Mouse (Mus musculus) liver, adult 2 months (tissue): ENCODE results near the gene Tnip3. TPM values are rescaled to one million over a fixed set of nuclear protein-coding genes. Genes with fewer than 3 reads are reported as not detected.

Source experiments
- DNase-seq: peaks from one replicate; pipeline ENCODE4 v3.0.0-alpha.2; 2011; ENCODE audit warnings: low read depth, low spot score; ENCODE audit errors: extremely low read depth
- H3K27ac ChIP-seq: fragments of 200-500 bp; replicated peaks from 2 replicates; pipeline ENCODE4 v1.5.1; 2012; ENCODE audit warnings: low read depth, mild to moderate bottlenecking, control low read depth, inconsistent platforms, low read length; ENCODE audit not compliant: insufficient read depth
- H3K27me3 ChIP-seq: fragments of 200-500 bp; 2 replicates; pipeline ENCODE4 v1.6.1; 2012; ENCODE audit warnings: mild to moderate bottlenecking, moderate library complexity, low read length, inconsistent platforms; ENCODE audit not compliant: control insufficient read depth, insufficient read depth
- H3K36me3 ChIP-seq: fragments of 200-500 bp; 2 replicates; pipeline ENCODE4 v1.6.1; 2012; ENCODE audit warnings: low read length, inconsistent platforms; ENCODE audit not compliant: control insufficient read depth, insufficient read depth
- H3K4me1 ChIP-seq: fragments of 200-500 bp; 2 replicates; pipeline ENCODE4 v1.6.1; 2011; ENCODE audit warnings: low read length; ENCODE audit not compliant: control insufficient read depth, insufficient read depth
- H3K4me3 ChIP-seq: fragments of 200-500 bp; 2 replicates; pipeline ENCODE4 v1.5.1; 2011; ENCODE audit warnings: low read depth, mild to moderate bottlenecking, control low read depth, low read length, moderate library complexity; ENCODE audit not compliant: insufficient read depth
- H3K79me2 ChIP-seq: fragments of 200-500 bp; 2 replicates; pipeline ENCODE4 v1.6.1; 2012; ENCODE audit warnings: inconsistent platforms, mild to moderate bottlenecking, low read length, moderate library complexity; ENCODE audit not compliant: control insufficient read depth, insufficient read depth
- H3K9ac ChIP-seq: fragments of 200-500 bp; 2 replicates; pipeline ENCODE4 v1.6.1; 2012; ENCODE audit warnings: low read depth, mild to moderate bottlenecking, control low read depth, inconsistent platforms, low read length
- CTCF ChIP-seq: fragments of 200-500 bp; IDR thresholded peaks from 2 replicates; pipeline ENCODE4 v1.5.1; 2011; ENCODE audit warnings: low read depth, low read length, control low read depth
- POLR2A ChIP-seq: fragments of 200-500 bp; IDR thresholded peaks from 2 replicates; pipeline ENCODE4 v1.6.1; 2011; ENCODE audit warnings: low read length, control low read depth; ENCODE audit not compliant: insufficient read depth; ENCODE audit errors: extremely low read depth
- WGBS: fragments of 180-500 bp; shearing (Covaris S2); methylation state at CpG from one replicate; pipeline ENCODE4 v1.1.7; 2018; 5-methylcytosine and 5-hydroxymethylcytosine counted together
- polyA plus RNA-seq: library from polyadenylated mRNA; depleted of rRNA; stranded (reverse); fragments of >200 nt; gene quantifications from 2 replicates; pipeline ENCODE4 v1.2.3, GENCODE M21; 2012
- total RNA-seq: library from RNA; depleted of rRNA; stranded (reverse); fragments of >200 nt; gene quantifications from 2 replicates; pipeline ENCODE4 v1.2.3, GENCODE M21; 2014

Tnip3 gene
- total and polyA plus RNA-seq, 2 experiments: 0.09 TPM; not detected in 1

GRCm38 (mm10) chr6:65540138-65540537 lies 15.0 kb downstream of the Tnip3 start:
- TF ChIP-seq POLR2A: no peak
- no peak for TF ChIP-seq CTCF
- no peaks in the 10 kb centered on the region for H3K27me3 ChIP-seq
- no peaks in the 10 kb centered on the region for H3K4me1 ChIP-seq
- DNase-seq: no peak
- H3K9ac ChIP-seq: no peak overlapping the region
- H3K4me3 ChIP-seq: no peak overlapping the region
- 69% methylated on average over 2 of the region's 2 CpGs for WGBS
- H3K79me2 ChIP-seq: no peaks in the 10 kb centered on the region
- H3K27ac ChIP-seq: no peak overlapping the region
- no peaks in the 10 kb centered on the region for H3K36me3 ChIP-seq

DNA sequence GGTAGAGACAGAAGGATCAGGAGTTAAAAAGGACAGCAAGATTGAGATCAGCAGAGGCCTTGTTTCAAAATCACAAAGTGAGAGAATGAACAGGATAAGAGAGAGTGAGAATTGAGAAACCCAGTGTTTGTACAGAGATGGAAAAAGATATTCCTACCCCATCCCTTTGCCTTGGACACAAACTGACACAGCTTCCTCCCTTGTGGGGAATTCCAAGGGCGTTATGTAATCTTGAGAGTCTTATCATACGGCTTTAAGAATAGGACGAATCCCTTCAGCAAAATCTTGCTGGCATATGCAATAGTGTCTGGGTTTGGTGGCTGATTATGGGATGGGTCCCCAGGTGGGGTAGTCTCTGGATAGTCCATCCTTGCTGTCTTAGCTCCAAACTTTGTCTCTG lies 16.0 kb downstream of the Tnip3 start:
- H3K4me1 ChIP-seq: no peaks in the 10 kb centered on the region
- 63% methylated on average over 3 of the region's 3 CpGs for WGBS
- no peak overlapping the region for H3K4me3 ChIP-seq
- no peak for DNase-seq
- no peaks in the 10 kb centered on the region for H3K27me3 ChIP-seq
- no peak overlapping the region for H3K27ac ChIP-seq
- H3K36me3 ChIP-seq: no peaks in the 10 kb centered on the region
- no peak overlapping the region for H3K9ac ChIP-seq
- no peak for TF ChIP-seq POLR2A
- TF ChIP-seq CTCF: no peak
- no peaks in the 10 kb centered on the region for H3K79me2 ChIP-seq

DNA sequence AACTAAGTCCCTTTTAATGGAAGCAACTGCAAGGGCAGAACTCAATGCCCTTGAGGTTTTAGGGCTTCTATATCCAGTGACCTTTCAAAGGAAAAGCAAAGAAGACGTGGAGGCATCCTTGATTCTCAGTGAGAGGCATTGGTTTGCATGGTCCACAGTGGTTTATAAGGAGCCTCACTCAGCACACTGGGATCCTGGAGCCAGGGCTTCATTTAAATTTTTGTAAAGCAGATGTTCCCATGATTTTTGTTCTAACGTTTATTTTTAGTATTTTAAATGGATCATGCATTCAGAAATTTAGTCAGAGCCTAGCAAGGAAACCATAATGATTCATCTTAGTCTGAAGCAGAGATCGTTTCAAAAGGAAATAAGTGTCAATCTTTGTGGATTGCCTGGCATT lies 17.3 kb downstream of the Tnip3 start:
- Histone ChIP-seq H3K36me3 (no peaks in the 10 kb centered on the region), H3K4me1 (no peaks in the 10 kb centered on the region), H3K9ac (no peak overlapping the region), H3K27me3 (no peaks in the 10 kb centered on the region), H3K27ac (no peak overlapping the region), H3K79me2 (no peaks in the 10 kb centered on the region), H3K4me3 (no peak overlapping the region)
- 51% methylated on average over 3 of the region's 3 CpGs for WGBS
- DNase-seq: no peak
- TF ChIP-seq POLR2A (no peak), CTCF (no peak)

GRCm38 (mm10) chr6:65542913-65543312 lies 17.8 kb downstream of the Tnip3 start:
- no peaks in the 10 kb centered on the region for H3K79me2 ChIP-seq
- H3K4me1 ChIP-seq: no peaks in the 10 kb centered on the region
- no peak overlapping the region for H3K27ac ChIP-seq
- H3K9ac ChIP-seq: no peak overlapping the region
- no peak overlapping the region for H3K4me3 ChIP-seq
- 66% methylated on average over 1 of the region's 1 CpGs for WGBS
- TF ChIP-seq CTCF (no peak), POLR2A (no peak)
- no peaks in the 10 kb centered on the region for H3K36me3 ChIP-seq
- no peaks in the 10 kb centered on the region for H3K27me3 ChIP-seq
- no peak for DNase-seq

- H3K79me2 ChIP-seq: no peaks in the 10 kb centered on the region
- no peak for DNase-seq
- TF ChIP-seq CTCF (no peak), POLR2A (no peak)
- H3K36me3 ChIP-seq: no peaks in the 10 kb centered on the region
- H3K4me1 ChIP-seq: no peaks in the 10 kb centered on the region
- H3K9ac ChIP-seq: no peak overlapping the region
- no peak overlapping the region for H3K27ac ChIP-seq
- no peaks in the 10 kb centered on the region for H3K27me3 ChIP-seq
- WGBS: 69% methylated on average over 3 of the region's 3 CpGs
- H3K4me3 ChIP-seq: no peak overlapping the region
These were observed 39.0 kb downstream of the Tnip3 start for GRCm38 (mm10) chr6:65563887-65564656.

- TF ChIP-seq CTCF (no peak), POLR2A (no peak)
- WGBS: 68% methylated on average over 2 of the region's 2 CpGs
- DNase-seq: no peak
- Histone ChIP-seq H3K27ac (no peak overlapping the region), H3K36me3 (no peaks in the 10 kb centered on the region), H3K4me1 (no peaks in the 10 kb centered on the region), H3K4me3 (no peak overlapping the region), H3K9ac (no peak overlapping the region), H3K27me3 (no peaks in the 10 kb centered on the region), H3K79me2 (no peaks in the 10 kb centered on the region)
These were observed 39.5 kb downstream of the Tnip3 start for GRCm38 (mm10) chr6:65564657-65565039.
